Mouse (Mus musculus) cortical plate, adult 2 months (tissue): ENCODE measurements around the gene Haao.

Source experiments
- CTCF ChIP-seq: fragments of 200-500 bp; IDR thresholded peaks from 2 replicates; pipeline ENCODE4 v1.5.1; 2011; ENCODE audit warnings: mild to moderate bottlenecking, control low read depth, low read length; ENCODE audit not compliant: insufficient read depth; ENCODE audit errors: extremely low read depth
- POLR2A ChIP-seq: fragments of 200-500 bp; IDR thresholded peaks from 2 replicates; pipeline ENCODE4 v1.6.1; 2011; ENCODE audit warnings: mild to moderate bottlenecking, low read length, control low read depth; ENCODE audit not compliant: insufficient read depth; ENCODE audit errors: extremely low read depth

- no peak for TF ChIP-seq CTCF
- no peak for TF ChIP-seq POLR2A
Measured at GRCm38 (mm10) chr17:83849717-83850116, 2.0 kb upstream of the Haao start.
